Mouse (Mus musculus) small intestine, adult 2 months (tissue): ENCODE results near the gene Srxn1.

Source experiments
- CTCF ChIP-seq: fragments of 200-500 bp; IDR thresholded peaks from 2 replicates; pipeline ENCODE4 v1.5.1; 2012; ENCODE audit warnings: low read depth, mild to moderate bottlenecking, control low read depth, inconsistent platforms, low read length, moderate library complexity, mixed read lengths; ENCODE audit not compliant: insufficient replicate concordance, insufficient read length; ENCODE audit errors: extremely low read depth
- POLR2A ChIP-seq: fragments of 200-500 bp; IDR thresholded peaks from 2 replicates; pipeline ENCODE4 v1.6.1; 2012; ENCODE audit warnings: low read depth, mild to moderate bottlenecking, control low read depth, inconsistent platforms, low read length, moderate library complexity

GRCm38 (mm10) chr2:152112970-152113369 lies 7.7 kb downstream of the Srxn1 start:
- TF ChIP-seq CTCF (no peak), POLR2A (no peak)
